Mouse (Mus musculus) neutrophil, adult 5-6 weeks (primary cell): ENCODE measurements around the gene Sema4f. TPM values are rescaled to one million over a fixed set of nuclear protein-coding genes. Genes with fewer than 3 reads are reported as not detected.

Experiments used
- ATAC-seq: fragments of 151-379, 151-347 bp; 2 replicates; pipeline ENCODE4 v1.8.0; 2017; ENCODE audit warnings: mild to moderate bottlenecking, moderate TSS enrichment; ENCODE audit not compliant: insufficient number of reproducible peaks, poor library complexity, low FRiP score, severe bottlenecking; ENCODE audit errors: extremely low read depth
- total RNA-seq: library from RNA; stranded (forward); fragments of 200-1000 nt; gene quantifications from 2 replicates; pipeline ENCODE4 v1.2.3, GENCODE M21; 2017

The Sema4f gene
- total RNA-seq, 1 experiment from 2014 or later: 0.58 TPM

GRCm38 (mm10) chr6:82917076-82917777 is 22.3 kb downstream of the Sema4f start:
- no peak for ATAC-seq

- ATAC-seq: no peak
Observed at GRCm38 (mm10) chr6:82916459-82916858, 23.1 kb downstream of the Sema4f start.

- peak; percentile 58; the same call in 1 of the 2 replicates for ATAC-seq
Observed at GRCm38 (mm10) chr6:82915889-82916288, 23.7 kb downstream of the Sema4f start.

- no peak for ATAC-seq
Observed at GRCm38 (mm10) chr6:82913336-82914247, 26.0 kb downstream of the Sema4f start.

- ATAC-seq: no peak
Observed at GRCm38 (mm10) chr6:82911303-82911702, 28.3 kb downstream of the Sema4f start.

GRCm38 (mm10) chr6:82909136-82909855 is 30.3 kb downstream of the Sema4f start:
- peak; percentile 50 for ATAC-seq

- ATAC-seq: no peak
Observed at GRCm38 (mm10) chr6:82908034-82908433, 31.5 kb downstream of the Sema4f start.

GRCm38 (mm10) chr6:82906985-82907384 is 32.6 kb downstream of the Sema4f start:
- ATAC-seq: no peak

GRCm38 (mm10) chr6:82902559-82902958 is 37.0 kb downstream of the Sema4f start:
- no peak for ATAC-seq

- ATAC-seq: no peak
Observed at GRCm38 (mm10) chr6:82898745-82899144, 40.8 kb downstream of the Sema4f start.

- ATAC-seq: no peak
Observed at GRCm38 (mm10) chr6:82898227-82898626, 41.3 kb downstream of the Sema4f start.

- ATAC-seq: no peak
Observed at GRCm38 (mm10) chr6:82897311-82897710, 42.3 kb downstream of the Sema4f start.

- ATAC-seq: no peak
Observed at GRCm38 (mm10) chr6:82893415-82893814, 46.2 kb downstream of the Sema4f start.

GRCm38 (mm10) chr6:82892540-82892939 is 47.0 kb downstream of the Sema4f start:
- ATAC-seq: 0 out of 2 replicates have a peak, but pooled peaks have one; percentile 46

GRCm38 (mm10) chr6:82891488-82891887 is 48.1 kb downstream of the Sema4f start:
- ATAC-seq: no peak

GRCm38 (mm10) chr6:82886330-82886729 is 53.2 kb downstream of the Sema4f start:
- ATAC-seq: no peak

- ATAC-seq: no peak
Observed at GRCm38 (mm10) chr6:82885909-82886308, 53.7 kb downstream of the Sema4f start.

GRCm38 (mm10) chr6:82885441-82885840 is 54.1 kb downstream of the Sema4f start:
- ATAC-seq: no peak

GRCm38 (mm10) chr6:82884570-82884969 is 55.0 kb downstream of the Sema4f start:
- ATAC-seq: no peak
